13 mouse cellular contexts compared by ENCODE assay signal in the genomic region with DNA sequence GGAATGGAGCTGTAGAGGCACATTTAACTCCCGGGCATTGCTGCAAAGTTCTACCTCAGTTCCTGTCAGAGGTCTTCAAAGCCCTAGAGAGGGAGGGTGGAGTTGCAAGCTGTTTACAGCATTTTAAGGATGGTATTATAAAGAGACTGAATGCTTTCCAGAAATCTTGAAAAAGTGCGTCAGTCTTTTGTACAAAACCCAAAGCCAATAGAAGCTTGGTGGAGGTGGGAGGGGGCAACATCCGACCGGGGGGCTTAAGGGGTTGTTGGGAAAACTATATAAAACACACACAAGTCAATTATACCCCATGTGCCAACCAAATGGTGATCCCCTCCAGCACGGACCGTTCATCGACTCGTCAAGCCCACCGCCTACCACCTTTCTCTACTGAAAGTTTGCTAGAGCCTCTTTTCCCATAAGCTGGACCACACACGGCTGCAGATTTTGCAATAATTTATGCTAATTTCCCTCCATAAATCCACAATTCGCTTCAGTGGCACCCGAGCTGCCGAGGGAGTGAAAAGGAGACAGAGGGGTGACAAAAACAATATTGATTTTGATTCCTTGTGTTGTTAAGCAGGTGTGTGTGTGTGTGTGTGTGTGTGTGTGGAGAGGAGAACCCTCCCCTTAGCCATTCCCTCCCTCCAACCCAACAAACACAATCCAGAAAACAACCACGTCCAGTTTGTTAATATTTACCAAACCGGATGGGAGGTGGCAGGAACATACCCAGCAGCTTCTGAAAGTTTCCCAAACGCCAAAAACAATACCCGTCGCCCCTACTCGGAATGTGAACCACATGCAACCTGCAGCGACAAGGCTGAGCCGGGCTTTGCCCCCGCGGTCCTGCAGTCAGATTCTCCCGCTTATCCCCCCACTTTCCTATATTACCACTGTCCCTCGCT. TPM values are rescaled to one million over a fixed set of nuclear protein-coding genes. Genes with fewer than 3 reads are reported as not detected.
DNase-seq lines count a peak whose midpoint lies in the region; ATAC-seq and TF ChIP-seq lines count a peak whose summit lies in the region.
"Had no signal": no experiment of that assay in that cellular context is flagged by ENCODE, and none has a peak within 500 bp of the region (broad histone marks: within the 10 kb centered on the region; RNA-seq: fewer than 3 reads in every experiment).

No protein-coding gene starts in this region.

- H3K4me1 ChIP-seq in forebrain, embryonic 11.5 days (replicated peaks; ENCODE audit: control insufficient read depth, insufficient read depth, low read length) = peaks cover 27% of the 10 kb centered on the region
- H3K4me1 ChIP-seq in forebrain, embryonic 15.5 days = peaks cover 19% of the 10 kb centered on the region
- no peaks in the 10 kb centered on the region for H3K4me1 ChIP-seq in ES-Bruce4 (ENCODE audit: control insufficient read depth, insufficient read depth, low read length)
- peaks cover 28% of the 10 kb centered on the region for H3K4me1 ChIP-seq in hindbrain, embryonic 11.5 days (replicated peaks; ENCODE audit: control insufficient read depth, insufficient read depth, low read length)
- peaks cover 96% of the 10 kb centered on the region for H3K4me1 ChIP-seq in midbrain, embryonic 13.5 days (replicated peaks)

- H3K9me3 ChIP-seq in forebrain, embryonic 11.5 days (ENCODE audit: control insufficient read depth, low read length) = no peaks in the 10 kb centered on the region
- H3K9me3 ChIP-seq in forebrain, embryonic 15.5 days = no peaks in the 10 kb centered on the region
- no peaks in the 10 kb centered on the region for H3K9me3 ChIP-seq in ES-Bruce4 (replicated peaks; ENCODE audit: control insufficient read depth, insufficient read depth, low read length, poor library complexity, severe bottlenecking)
- no peaks in the 10 kb centered on the region for H3K9me3 ChIP-seq in hindbrain, embryonic 11.5 days (ENCODE audit: control insufficient read depth, low read length)
- no peaks in the 10 kb centered on the region for H3K9me3 ChIP-seq in midbrain, embryonic 13.5 days

- no peak for TF ChIP-seq EP300 in ES-Bruce4 (IDR thresholded peaks at IDR 0.05; ENCODE audit: insufficient read depth, low read depth, low read length)

- H3K27me3 ChIP-seq in forebrain, embryonic 11.5 days (ENCODE audit: control insufficient read depth, insufficient read depth, low read length) = peaks cover 87% of the 10 kb centered on the region
- H3K27me3 ChIP-seq in forebrain, embryonic 15.5 days = peaks cover 95% of the 10 kb centered on the region
- peaks cover 57% of the 10 kb centered on the region for H3K27me3 ChIP-seq in ES-Bruce4 (ENCODE audit: control insufficient read depth, insufficient read depth, low read length, poor library complexity, severe bottlenecking)
- peaks cover 71% of the 10 kb centered on the region for H3K27me3 ChIP-seq in hindbrain, embryonic 11.5 days (ENCODE audit: control insufficient read depth, insufficient read depth, low read length)
- H3K27me3 ChIP-seq in midbrain, embryonic 13.5 days = peaks cover 90% of the 10 kb centered on the region

- peak overlapping the region; percentile 20; the same call in 1 of the 2 replicates for H3K4me3 ChIP-seq in forebrain, embryonic 11.5 days (ENCODE audit: low read depth, low read length)
- no peak overlapping the region for H3K4me3 ChIP-seq in forebrain, embryonic 15.5 days
- peak overlapping the region; percentile 6; the same call in 1 of the 2 replicates for H3K4me3 ChIP-seq in ES-Bruce4 (ENCODE audit: low read depth, low read length)
- peak overlapping the region; percentile 21 for H3K4me3 ChIP-seq in hindbrain, embryonic 11.5 days (ENCODE audit: low read depth, low read length)
- peak overlapping the region; percentile 52 for H3K4me3 ChIP-seq in midbrain, embryonic 13.5 days (replicated peaks)
- H3K4me3 ChIP-seq: myocyte had no signal

- H3K9ac ChIP-seq in forebrain, embryonic 11.5 days (ENCODE audit: low read length) = 0 out of 2 replicates have a peak overlapping the region, but pooled peaks have one; percentile 3
- H3K9ac ChIP-seq in forebrain, embryonic 15.5 days (replicated peaks) = no peak overlapping the region
- no peak overlapping the region for H3K9ac ChIP-seq in ES-Bruce4 (ENCODE audit: low read depth, poor library complexity, severe bottlenecking)
- H3K9ac ChIP-seq in hindbrain, embryonic 11.5 days (ENCODE audit: low read depth, low read length) = 0 out of 2 replicates have a peak overlapping the region, but pooled peaks have one; percentile 27
- peak overlapping the region; percentile 41; the same call in 1 of the 2 replicates for H3K9ac ChIP-seq in midbrain, embryonic 13.5 days (replicated peaks)

- under 1% methylated on average over 25 of the region's 25 CpGs for WGBS in forebrain, embryonic 11.5 days
- WGBS in forebrain, embryonic 15.5 days = under 1% methylated on average over 25 of the region's 25 CpGs
- under 1% methylated on average over 25 of the region's 25 CpGs for WGBS in hindbrain, embryonic 11.5 days
- under 1% methylated on average over 25 of the region's 25 CpGs for WGBS in midbrain, embryonic 13.5 days

- no peak for DNase-seq in forebrain, embryonic 11.5 days (ENCODE audit: low spot score)
- DNase-seq in hindbrain, embryonic 11.5 days (ENCODE audit: low spot score) = peak; percentile 68
- no peak for DNase-seq in ovary, postnatal 36 days (ENCODE audit: low spot score)
- DNase-seq in cerebellum, adult 18-20 months = no peak
- no peak for DNase-seq in lung, postnatal 36 days
- DNase-seq: liver had no signal

- H3K36me3 ChIP-seq in forebrain, embryonic 11.5 days (ENCODE audit: control insufficient read depth, insufficient read depth, low read length) = no peaks in the 10 kb centered on the region
- no peaks in the 10 kb centered on the region for H3K36me3 ChIP-seq in forebrain, embryonic 15.5 days
- no peaks in the 10 kb centered on the region for H3K36me3 ChIP-seq in ES-Bruce4 (ENCODE audit: control insufficient read depth, insufficient read depth, low read length, poor library complexity, severe bottlenecking)
- H3K36me3 ChIP-seq in hindbrain, embryonic 11.5 days (ENCODE audit: control insufficient read depth, insufficient read depth, low read length) = no peaks in the 10 kb centered on the region
- H3K36me3 ChIP-seq in midbrain, embryonic 13.5 days = no peaks in the 10 kb centered on the region

- no peak overlapping the region for H3K27ac ChIP-seq in forebrain, embryonic 11.5 days (ENCODE audit: low read depth, low read length)
- no peak overlapping the region for H3K27ac ChIP-seq in forebrain, embryonic 15.5 days (replicated peaks)
- H3K27ac ChIP-seq in ES-Bruce4 (ENCODE audit: insufficient read depth, low read length) = no peak overlapping the region
- H3K27ac ChIP-seq in hindbrain, embryonic 11.5 days (ENCODE audit: low read depth, low read length) = no peak overlapping the region
- peak overlapping the region; percentile 61 for H3K27ac ChIP-seq in midbrain, embryonic 13.5 days
- H3K27ac ChIP-seq: stomach, postnatal 0 days had no signal

- no peak for ATAC-seq in forebrain, embryonic 11.5 days (replicated peaks; ENCODE audit: low FRiP score)
- no peak for ATAC-seq in forebrain, embryonic 15.5 days (replicated peaks)
- no peak for ATAC-seq in hindbrain, embryonic 11.5 days (ENCODE audit: low FRiP score)
- no peak for ATAC-seq in midbrain, embryonic 13.5 days
- ATAC-seq: inflammation-experienced regulatory T-cells, adult 6 months; lung, postnatal 0 days had no signal

- H3K4me2 ChIP-seq in forebrain, embryonic 11.5 days (ENCODE audit: low read depth, low read length, severe bottlenecking) = peak overlapping the region; percentile 40
- H3K4me2 ChIP-seq in forebrain, embryonic 15.5 days (replicated peaks) = no peak overlapping the region
- H3K4me2 ChIP-seq in hindbrain, embryonic 11.5 days (replicated peaks; ENCODE audit: low read depth, low read length) = peak overlapping the region; percentile 56
- H3K4me2 ChIP-seq in midbrain, embryonic 13.5 days (replicated peaks) = peak overlapping the region; percentile 72

- TF ChIP-seq CTCF in ES-Bruce4 (IDR thresholded peaks at IDR 0.05; ENCODE audit: low read depth, low read length) = no peak

- no peak for TF ChIP-seq POLR2A in ES-Bruce4 (IDR thresholded peaks at IDR 0.05; ENCODE audit: insufficient read depth, low read length)

RNA-seq across cellular contexts. Expression of a gene that starts 3.2 kb away (rescaled TPM):
- 1.8 and 2.8 TPM in 2 replicates for polyA plus RNA-seq in forebrain, embryonic 11.5 days (2014; fragmentation: Nextera tagmentation; extraction: Ambion mirVana)
- polyA plus RNA-seq in forebrain, embryonic 15.5 days (2015; fragmentation: Nextera tagmentation; extraction: Ambion mirVana) = 0.98 and 1.0 TPM in 2 replicates
- polyA plus RNA-seq in ES-Bruce4 (2011; ENCODE audit: insufficient read depth, insufficient read length, low read depth, missing spikeins) = 0.52 and 0.60 TPM in 2 replicates
- polyA plus RNA-seq in hindbrain, embryonic 11.5 days (2014; fragmentation: Nextera tagmentation; extraction: Ambion mirVana) = 3.1 and 3.8 TPM in 2 replicates
- polyA plus RNA-seq in midbrain, embryonic 13.5 days (2015; fragmentation: Nextera tagmentation; extraction: Ambion mirVana) = 14.2 and 20.6 TPM in 2 replicates
- polyA plus RNA-seq: inflammation-experienced regulatory T-cells, adult 6 months; lung, postnatal 0 days; myocyte; stomach, postnatal 0 days had no signal

Comparison
In these comparisons a context has a peak if more than half of its experiments do, and no peak if none do; other contexts are left out.
1. H3K9ac ChIP-seq: peak in forebrain, embryonic 11.5 days (single experiment), hindbrain, embryonic 11.5 days (single experiment) and midbrain, embryonic 13.5 days (single experiment); none in forebrain, embryonic 15.5 days (single experiment) and ES-Bruce4 (single experiment).